Mouse (Mus musculus) right cerebral cortex, postnatal 4 days (tissue): ENCODE data around the gene Grxcr1.

ENCODE experiments used
- DNase-seq: peaks from one replicate; pipeline ENCODE4 v3.0.0-alpha.2; 2022

Gene Grxcr1

GRCm38 (mm10) chr5:68031744-68032143, at the start of gene Grxcr1:
Grxcr1 (plus strand) TSS chr5:68031835.
- DNase-seq: no peak

DNA sequence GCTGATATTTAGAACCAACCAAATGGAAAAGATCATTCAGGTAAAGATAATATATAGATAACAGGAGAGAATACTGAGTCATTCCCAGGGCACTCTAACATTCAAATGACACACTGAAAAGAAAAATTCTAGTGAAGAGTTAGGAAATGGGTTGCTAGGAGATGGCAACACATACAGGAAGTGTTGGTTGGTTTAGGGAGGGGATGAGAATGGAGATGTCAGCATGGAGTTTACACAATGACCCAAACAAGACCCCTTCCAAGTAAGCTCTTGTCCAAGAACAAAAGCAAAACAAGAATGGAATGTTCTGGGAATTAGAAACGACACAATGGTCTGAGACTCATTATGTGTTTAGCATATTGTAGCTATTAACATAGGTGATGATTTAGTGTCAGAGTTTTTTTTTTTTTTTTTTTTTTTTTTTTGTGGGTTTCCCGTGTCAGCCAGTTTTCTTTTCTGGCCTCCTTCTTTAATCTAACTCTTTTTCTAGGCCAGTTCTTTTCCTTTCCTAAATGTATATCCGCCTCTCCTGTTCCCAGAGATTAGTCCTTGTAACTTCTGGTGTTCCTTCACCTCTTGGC, 49.6 kb upstream of the Grxcr1 start:
- no peak for DNase-seq

- DNase-seq: no peak
Measured at GRCm38 (mm10) chr5:67990426-67990825, 41.2 kb upstream of the Grxcr1 start.

GRCm38 (mm10) chr5:68002611-68003010, 29.0 kb upstream of the Grxcr1 start:
- no peak for DNase-seq

GRCm38 (mm10) chr5:68003904-68004303, 27.7 kb upstream of the Grxcr1 start:
- DNase-seq: no peak

DNA sequence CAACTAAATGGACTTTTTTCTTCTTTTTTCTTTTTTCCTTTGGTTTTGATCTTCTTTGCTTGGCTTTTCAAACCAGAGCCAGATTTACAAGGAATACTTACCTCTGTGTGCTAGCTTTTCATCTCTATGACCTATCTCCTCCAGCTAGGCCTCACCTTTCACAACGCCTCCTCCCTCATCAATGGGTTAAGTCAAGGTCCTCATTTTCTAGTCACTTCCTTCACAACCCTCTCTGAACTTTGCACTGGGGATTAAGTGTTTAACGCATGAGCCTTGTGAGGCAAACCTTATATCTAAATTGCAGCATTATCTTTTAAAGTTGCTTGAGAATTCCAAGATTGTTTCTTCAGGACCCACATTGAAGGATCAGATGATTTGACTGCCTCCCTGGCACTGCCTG, 27.2 kb upstream of the Grxcr1 start:
- no peak for DNase-seq

- DNase-seq: no peak
Measured at GRCm38 (mm10) chr5:68007074-68007473, 24.6 kb upstream of the Grxcr1 start.

DNA sequence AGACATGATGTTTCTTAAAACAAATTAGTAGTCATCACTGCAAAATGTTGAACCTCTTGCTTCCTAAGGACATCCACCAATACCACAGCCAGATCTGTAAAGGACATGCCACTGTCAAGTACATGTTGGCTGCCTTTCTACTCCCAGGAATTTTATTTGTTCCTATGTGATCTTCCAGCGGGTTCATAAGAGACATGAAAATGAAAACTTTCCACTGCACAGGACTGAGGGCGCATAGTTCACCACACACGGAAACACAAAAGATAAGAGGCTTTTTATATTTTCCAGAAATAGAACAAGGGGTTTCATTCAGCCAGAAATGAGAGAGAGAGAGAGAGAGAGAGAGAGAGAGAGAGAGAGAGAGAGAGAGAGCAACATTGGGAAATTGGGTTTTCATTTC, 20.1 kb upstream of the Grxcr1 start:
- DNase-seq: no peak

GRCm38 (mm10) chr5:68012618-68013017, 19.0 kb upstream of the Grxcr1 start:
- DNase-seq: peak; percentile 93

- no peak for DNase-seq
Measured at GRCm38 (mm10) chr5:68020870-68021269, 10.8 kb upstream of the Grxcr1 start.

DNA sequence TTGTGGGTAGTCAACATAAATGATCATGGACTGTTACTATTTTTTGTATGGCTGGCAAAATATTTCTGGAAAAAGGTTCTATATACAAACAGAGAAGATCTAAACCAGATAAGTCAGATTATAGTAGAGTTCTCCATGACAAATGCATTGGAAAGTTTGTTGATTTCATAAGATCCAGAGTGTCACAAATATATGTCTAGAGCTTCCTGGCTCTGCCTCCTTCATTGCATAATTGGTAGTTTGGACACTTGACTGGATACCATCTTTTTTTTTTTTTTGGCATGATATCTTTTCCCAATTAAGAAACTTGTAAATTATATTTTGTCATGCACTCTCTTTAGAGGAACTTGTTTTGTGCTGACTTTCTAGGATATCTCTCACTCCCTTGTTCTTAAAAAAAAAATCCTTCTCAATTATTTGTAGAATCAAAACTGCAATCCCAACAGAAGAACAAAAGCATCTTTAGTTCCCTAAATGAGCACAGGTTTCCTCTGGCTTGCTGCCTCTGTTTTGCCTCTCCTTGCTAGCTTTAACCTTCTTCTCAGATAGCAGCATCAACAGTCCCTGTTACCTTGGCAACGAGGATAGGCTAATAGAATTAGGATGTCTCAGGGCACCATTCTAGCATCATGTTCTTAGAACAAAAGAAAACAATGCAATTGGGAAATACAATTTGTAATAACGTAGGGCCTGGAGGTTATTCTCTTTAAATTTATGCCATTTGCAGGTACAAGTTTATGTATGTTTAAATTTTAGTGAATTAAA, 4.8 kb upstream of the Grxcr1 start:
- no peak for DNase-seq

DNA sequence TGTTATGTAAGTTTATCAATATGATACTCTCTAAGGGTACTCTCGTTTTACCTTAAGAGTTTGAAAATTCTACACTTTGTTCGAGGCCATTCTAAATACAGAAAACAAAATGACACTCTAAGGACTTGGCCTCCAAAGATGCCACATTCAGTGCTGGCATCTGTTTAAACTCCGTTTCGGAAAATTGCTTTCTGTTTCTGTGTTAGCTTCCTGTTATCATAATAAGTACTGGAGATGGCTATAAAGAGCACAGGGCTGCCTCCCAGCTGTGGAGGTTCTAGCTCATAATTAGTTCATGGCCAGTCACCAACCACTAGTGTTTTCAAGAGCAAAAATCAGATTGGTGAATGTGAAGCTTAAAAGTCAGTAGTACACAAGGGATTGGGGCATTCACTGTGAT, 4.2 kb upstream of the Grxcr1 start:
- DNase-seq: no peak

GRCm38 (mm10) chr5:68033345-68033744, 1.7 kb downstream of the Grxcr1 start:
- no peak for DNase-seq

DNA sequence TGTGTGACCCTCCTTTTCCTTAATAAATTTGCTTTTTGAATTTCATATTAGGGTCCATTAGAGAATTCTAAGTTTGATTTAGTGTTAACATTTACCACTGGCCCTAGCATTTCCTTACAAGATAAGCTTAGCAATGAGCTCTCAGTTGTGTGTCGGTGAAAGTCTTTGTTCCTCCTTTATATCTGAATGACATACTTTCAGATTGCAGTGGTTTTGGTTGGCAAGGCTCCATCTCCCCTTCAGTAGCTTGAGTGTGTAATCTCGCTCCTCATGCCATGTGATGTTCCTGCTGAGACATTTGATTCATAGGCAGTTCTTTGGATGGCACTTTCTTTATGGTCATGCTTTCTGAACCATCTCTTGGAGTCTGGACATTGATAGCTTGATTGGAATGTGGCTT, 7.4 kb downstream of the Grxcr1 start:
- no peak for DNase-seq

- DNase-seq: no peak
Measured at GRCm38 (mm10) chr5:68043339-68043738, 11.7 kb downstream of the Grxcr1 start.

DNA sequence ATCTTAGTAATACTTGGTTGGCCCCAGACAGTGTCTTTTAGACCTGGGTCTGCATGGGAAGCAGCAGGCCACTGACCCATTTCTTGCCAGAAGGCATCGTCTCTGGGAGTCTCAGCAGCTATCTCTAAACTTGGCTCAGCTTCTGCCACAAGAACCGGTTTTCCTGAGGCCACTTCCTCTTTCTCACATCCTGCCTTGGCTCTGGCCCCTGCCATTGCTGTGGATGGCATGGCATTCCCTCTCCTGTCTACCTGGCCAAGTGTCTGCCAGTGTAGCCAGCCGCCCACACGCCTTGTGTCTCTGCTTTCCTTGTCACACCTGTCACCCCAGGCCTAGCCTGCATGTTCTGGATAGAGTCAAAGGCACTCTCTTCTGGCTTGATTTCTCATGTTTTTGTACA, 17.1 kb downstream of the Grxcr1 start:
- no peak for DNase-seq

DNA sequence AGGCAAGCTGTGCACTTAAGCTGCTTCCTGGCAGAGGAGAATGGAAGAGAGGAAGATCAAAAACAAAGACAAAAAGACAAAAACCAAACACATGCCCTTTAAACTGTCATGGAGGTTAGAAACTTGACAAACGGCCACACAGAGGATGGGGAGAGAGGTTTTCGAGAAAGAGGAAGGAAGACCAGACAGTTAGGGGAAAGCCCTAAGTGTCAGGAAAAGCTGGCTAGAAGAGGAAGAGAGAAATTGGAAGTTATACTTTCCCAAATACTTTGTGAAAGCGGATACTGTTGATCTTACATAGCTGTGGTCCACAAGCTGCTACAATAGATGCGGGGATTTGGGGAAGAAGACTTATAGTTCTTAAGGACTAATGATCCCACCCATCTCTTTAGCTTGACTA, 17.9 kb downstream of the Grxcr1 start:
- DNase-seq: no peak

DNA sequence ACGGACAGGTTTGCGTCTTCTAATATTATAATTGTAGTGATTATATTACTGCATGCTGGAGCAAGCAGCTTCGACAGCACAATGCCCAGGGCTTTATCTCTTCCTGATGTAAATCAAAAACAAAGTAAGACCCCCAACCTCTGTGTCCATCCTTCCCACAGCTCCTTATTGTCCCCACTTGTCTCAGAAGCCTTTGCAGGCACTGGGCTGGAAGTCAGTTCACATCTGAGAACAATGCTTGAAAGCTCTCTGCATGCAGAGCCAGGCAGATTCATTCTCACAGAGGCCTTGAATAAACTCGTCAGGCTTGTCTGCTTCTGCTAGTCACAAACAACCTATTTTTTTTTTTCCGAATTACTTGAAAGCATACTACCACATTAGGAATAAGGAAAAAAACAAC, 19.5 kb downstream of the Grxcr1 start:
- no peak for DNase-seq

- DNase-seq: no peak
Measured at GRCm38 (mm10) chr5:68057574-68057973, 25.9 kb downstream of the Grxcr1 start.

GRCm38 (mm10) chr5:68068694-68069093, 37.1 kb downstream of the Grxcr1 start:
- no peak for DNase-seq

DNA sequence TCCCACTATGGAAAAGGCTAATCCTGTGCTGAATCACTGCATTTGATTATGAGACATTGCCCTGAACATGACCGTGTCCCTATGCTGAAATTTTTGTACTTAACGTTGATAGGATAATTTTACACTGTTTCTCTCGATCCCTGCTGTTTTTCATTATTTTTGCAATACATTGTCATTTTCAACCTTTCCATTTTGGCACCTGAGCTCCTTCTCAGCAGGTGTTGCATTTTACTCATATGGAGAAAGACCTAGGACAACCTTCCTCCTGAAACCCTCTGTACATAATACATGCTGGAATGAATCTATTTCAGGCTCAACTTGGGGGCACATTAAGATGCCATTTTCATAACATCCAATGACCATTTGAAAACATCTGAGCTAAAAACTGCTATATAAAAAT, 38.7 kb downstream of the Grxcr1 start:
- DNase-seq: no peak

DNA sequence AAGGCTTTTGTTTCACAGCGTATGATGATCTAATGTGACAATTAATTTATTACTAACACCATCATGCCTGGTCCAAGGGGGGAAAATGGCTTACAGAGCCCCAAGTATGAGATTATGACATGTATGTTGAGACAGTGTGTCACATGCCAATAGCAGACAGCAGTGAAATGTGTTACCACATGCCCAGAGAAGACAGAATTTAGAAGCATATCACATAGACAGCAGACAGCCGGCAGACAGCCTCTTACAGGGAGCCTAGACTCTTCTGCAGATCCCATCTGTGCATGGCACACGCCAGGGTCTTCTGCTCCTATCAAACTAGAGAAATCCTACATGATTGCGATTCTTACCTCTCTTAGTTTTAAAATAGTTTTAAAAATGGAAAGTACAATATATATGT, 40.2 kb downstream of the Grxcr1 start:
- peak; percentile 8 for DNase-seq

- DNase-seq: no peak
Measured at GRCm38 (mm10) chr5:68086535-68087098, 55.0 kb downstream of the Grxcr1 start.

DNA sequence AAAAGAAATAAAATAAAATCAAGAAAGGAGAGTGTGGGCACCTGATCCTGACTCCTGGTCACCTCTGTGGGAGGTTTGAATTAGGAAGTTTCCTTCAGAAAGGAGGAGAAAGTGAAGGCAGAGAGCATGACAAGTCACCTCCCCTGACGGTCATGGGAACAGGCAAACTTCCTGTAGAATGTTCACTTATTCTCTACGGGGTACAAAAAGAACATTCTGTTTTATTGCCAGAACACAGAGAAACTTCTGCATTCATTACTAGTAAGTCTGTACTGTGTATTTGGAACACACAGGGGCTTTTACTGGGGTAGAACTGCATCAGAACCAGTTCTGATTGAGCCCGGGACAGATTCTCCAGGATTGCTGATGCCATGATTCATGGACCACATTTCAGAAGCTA, 55.5 kb downstream of the Grxcr1 start:
- no peak for DNase-seq

GRCm38 (mm10) chr5:68093085-68093484, 61.5 kb downstream of the Grxcr1 start:
- DNase-seq: no peak
